Mouse (Mus musculus): ENCODE data around the gene Prkcb. TPM values are rescaled to one million over a fixed set of nuclear protein-coding genes. Genes with fewer than 3 reads are reported as not detected.

Gene Prkcb
- polyA plus RNA-seq, 1 experiment from 2014 or later, result 60.9 TPM

DNA sequence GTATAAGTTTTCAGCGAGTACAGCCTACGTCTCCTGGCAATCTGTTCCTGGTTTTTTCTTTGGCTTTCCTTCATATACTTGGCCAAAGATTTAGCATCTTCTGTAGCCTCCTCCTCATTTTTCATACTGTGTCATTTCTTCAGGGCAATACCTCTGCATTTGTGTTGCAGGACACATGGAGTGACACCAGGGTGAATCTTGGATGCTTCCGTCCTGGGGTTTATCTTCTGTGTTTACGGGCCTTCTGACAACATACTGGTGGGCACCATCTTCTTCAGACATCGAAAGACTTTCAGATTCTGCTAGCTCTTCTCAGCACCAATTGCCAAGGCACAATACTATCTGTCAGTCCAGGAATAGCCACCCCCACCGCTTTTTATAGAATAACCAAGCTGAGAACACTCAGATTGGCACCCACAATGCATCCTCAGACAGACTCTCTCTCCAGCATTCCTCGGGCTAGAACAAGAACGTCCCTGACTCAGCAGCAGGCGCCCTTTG, 39.2 kb upstream of the Prkcb start:
- 89% methylated on average over 9 of the region's 9 CpGs for WGBS

DNA sequence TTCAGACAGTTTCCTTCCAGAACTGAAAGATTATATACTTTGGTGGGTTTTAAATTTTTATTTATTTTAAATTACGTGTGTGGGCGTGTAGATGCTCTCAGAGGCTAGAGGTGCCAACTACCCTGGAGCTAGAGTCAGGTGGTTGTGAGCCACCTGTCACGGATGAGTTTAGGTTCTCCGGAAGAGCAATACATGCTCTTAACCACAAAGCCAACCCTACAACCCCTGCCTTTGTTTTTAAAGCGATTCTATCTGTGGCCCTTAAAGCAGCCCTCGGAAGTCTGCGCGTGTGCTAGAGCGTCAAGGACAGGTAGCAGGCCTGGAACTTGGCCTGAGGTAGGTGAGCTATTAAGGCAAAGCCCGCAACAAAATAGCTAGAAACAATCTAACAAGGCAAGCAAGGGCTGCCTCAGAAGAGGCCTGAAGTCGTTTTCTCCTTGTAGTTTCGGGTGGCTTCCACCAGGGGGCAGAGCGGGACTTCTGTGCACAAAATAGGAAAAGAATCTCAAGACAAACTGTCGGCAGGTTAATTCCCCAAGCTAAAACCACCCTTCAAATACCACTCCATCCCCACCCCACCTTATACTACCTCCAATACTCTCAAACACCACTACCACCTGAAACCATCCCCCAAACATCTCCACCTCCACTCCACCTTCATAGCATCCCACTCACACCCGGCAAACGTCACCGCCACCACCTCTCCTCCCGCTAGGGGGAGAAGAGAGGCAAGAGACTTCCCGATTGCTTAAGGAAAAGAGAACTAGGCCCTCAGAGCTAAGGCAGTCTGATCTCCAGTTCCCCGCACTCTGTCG, 37.1 kb upstream of the Prkcb start:
- 28% methylated on average over 21 of the region's 21 CpGs for WGBS
- Histone ChIP-seq H3K9me3 (ENCODE audit: control insufficient read depth, low read length) (no peaks in the 10 kb centered on the region), H3K36me3 (ENCODE audit: control insufficient read depth, insufficient read depth) (no peaks in the 10 kb centered on the region), H3K9ac (replicated peaks; ENCODE audit: low read depth, low read length) (no peak overlapping the region), H3K4me3 (replicated peaks; ENCODE audit: low read length) (no peak overlapping the region), H3K27me3 (replicated peaks; ENCODE audit: control insufficient read depth, insufficient read depth, low read length) (no peaks in the 10 kb centered on the region), H3K4me1 (replicated peaks; ENCODE audit: control insufficient read depth, insufficient read depth, low read length) (0 out of 2 replicates have a peak, but pooled peaks cover 2% of the 10 kb centered on the region), H3K27ac (ENCODE audit: low read length) (no peak overlapping the region), H3K4me2 (ENCODE audit: low read length) (peak overlapping the region; percentile 42)
- peak; percentile 63; the same call in 1 of the 2 replicates for ATAC-seq

More for the DNA sequence above, 39.2 kb upstream of the Prkcb start:
- H3K36me3 ChIP-seq (ENCODE audit: control insufficient read depth, insufficient read depth), result no peaks in the 10 kb centered on the region
- no peaks in the 10 kb centered on the region for H3K9me3 ChIP-seq (ENCODE audit: control insufficient read depth, low read length)
- H3K27ac ChIP-seq (ENCODE audit: low read length), result no peak overlapping the region
- no peak for ATAC-seq
- H3K4me1 ChIP-seq (replicated peaks; ENCODE audit: control insufficient read depth, insufficient read depth, low read length), result peaks cover 3% of the 10 kb centered on the region
- H3K4me3 ChIP-seq (replicated peaks; ENCODE audit: low read length), result no peak overlapping the region
- H3K27me3 ChIP-seq (replicated peaks; ENCODE audit: control insufficient read depth, insufficient read depth, low read length), result no peaks in the 10 kb centered on the region
- no peak overlapping the region for H3K9ac ChIP-seq (replicated peaks; ENCODE audit: low read depth, low read length)
- H3K4me2 ChIP-seq (ENCODE audit: low read length), result no peak overlapping the region

DNA sequence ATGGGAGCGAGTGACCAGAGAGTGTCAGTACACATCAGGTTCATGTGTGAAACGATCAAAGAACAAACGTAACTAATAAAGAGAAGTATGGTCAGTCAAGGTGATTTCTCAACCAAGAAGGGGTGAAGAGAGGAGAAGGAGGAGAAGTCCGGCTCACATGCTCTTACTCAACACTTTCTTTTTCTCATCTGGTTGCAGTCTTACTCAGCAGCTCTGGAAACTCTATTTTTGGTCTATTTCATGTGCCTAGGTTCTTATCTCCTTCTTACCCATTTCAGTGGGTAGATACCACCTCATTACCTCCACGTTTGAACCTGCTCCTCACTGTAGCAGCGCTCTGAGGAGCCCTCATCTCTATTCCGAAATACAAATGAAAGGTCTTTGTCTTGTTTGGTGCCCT, 31.8 kb upstream of the Prkcb start:
- Histone ChIP-seq H3K9me3 (ENCODE audit: control insufficient read depth, low read length) (no peaks in the 10 kb centered on the region), H3K4me2 (ENCODE audit: low read length) (no peak overlapping the region), H3K27ac (ENCODE audit: low read length) (no peak overlapping the region), H3K9ac (replicated peaks; ENCODE audit: low read depth, low read length) (no peak overlapping the region), H3K4me3 (replicated peaks; ENCODE audit: low read length) (no peak overlapping the region), H3K4me1 (replicated peaks; ENCODE audit: control insufficient read depth, insufficient read depth, low read length) (0 out of 2 replicates have a peak, but pooled peaks cover under 1% of the 10 kb centered on the region), H3K36me3 (ENCODE audit: control insufficient read depth, insufficient read depth) (no peaks in the 10 kb centered on the region), H3K27me3 (replicated peaks; ENCODE audit: control insufficient read depth, insufficient read depth, low read length) (no peaks in the 10 kb centered on the region)
- no peak for ATAC-seq
- 83% methylated on average over 7 of the region's 7 CpGs for WGBS

DNA sequence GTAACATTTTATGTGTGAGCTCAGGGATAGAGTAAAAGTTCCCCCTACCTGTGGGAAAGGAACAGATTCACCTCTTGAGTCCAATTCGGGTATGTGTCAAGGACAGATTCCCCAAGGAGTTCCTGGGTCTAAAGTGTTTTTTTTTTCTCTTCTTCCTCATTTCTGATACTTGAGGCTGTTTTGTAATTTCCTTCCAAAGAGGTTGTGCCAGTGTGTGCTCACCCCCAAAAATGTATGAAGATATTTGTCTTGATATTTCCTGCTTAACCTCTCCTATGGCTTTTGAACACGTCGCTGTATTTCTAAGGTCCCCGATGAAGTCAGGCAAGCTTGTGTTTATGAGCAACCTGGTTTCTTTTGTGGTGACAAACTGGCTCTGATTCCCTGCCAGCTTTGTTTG, 30.0 kb upstream of the Prkcb start:
- WGBS, result 84% methylated on average over 4 of the region's 4 CpGs
- H3K4me2 ChIP-seq (ENCODE audit: low read length), result no peak overlapping the region

DNA sequence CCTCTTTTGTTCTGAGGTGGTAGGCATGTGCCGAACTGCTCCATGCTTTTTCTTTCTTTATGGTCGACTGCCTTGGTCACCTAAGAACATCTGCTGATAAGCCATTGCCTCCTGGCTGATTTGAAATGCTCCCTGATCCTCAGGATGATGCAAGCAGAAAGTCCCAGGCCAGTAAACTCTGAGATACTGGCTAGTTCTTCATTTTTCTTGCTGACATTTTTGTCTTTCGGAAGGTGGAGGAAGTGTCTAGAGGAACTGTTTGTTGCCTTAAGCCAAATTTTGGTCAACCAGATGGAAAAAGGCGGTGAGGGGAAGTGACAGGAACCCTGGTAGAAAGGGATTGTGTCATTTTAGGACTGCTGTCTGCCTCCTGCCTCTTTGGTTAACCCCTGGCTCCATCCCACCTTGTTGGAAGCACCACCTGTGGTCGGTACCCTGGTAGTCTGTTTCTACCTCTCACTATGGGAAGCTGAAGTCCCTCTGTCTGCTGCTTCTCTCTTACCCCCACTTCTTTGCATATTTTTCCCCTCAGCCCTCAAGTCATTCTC, 28.4 kb upstream of the Prkcb start:
- Histone ChIP-seq H3K4me3 (replicated peaks; ENCODE audit: low read length) (no peak overlapping the region), H3K4me2 (ENCODE audit: low read length) (no peak overlapping the region), H3K9me3 (ENCODE audit: control insufficient read depth, low read length) (no peaks in the 10 kb centered on the region), H3K36me3 (ENCODE audit: control insufficient read depth, insufficient read depth) (no peaks in the 10 kb centered on the region), H3K4me1 (replicated peaks; ENCODE audit: control insufficient read depth, insufficient read depth, low read length) (no peaks in the 10 kb centered on the region), H3K27ac (ENCODE audit: low read length) (no peak overlapping the region), H3K27me3 (replicated peaks; ENCODE audit: control insufficient read depth, insufficient read depth, low read length) (no peaks in the 10 kb centered on the region), H3K9ac (replicated peaks; ENCODE audit: low read depth, low read length) (no peak overlapping the region)
- no peak for ATAC-seq
- 86% methylated on average over 5 of the region's 5 CpGs for WGBS

More for the DNA sequence above, 30.0 kb upstream of the Prkcb start:
- no peaks in the 10 kb centered on the region for H3K36me3 ChIP-seq (ENCODE audit: control insufficient read depth, insufficient read depth)
- no peak overlapping the region for H3K4me3 ChIP-seq (replicated peaks; ENCODE audit: low read length)
- no peaks in the 10 kb centered on the region for H3K4me1 ChIP-seq (replicated peaks; ENCODE audit: control insufficient read depth, insufficient read depth, low read length)
- no peak for ATAC-seq
- H3K27me3 ChIP-seq (replicated peaks; ENCODE audit: control insufficient read depth, insufficient read depth, low read length), result no peaks in the 10 kb centered on the region
- H3K9ac ChIP-seq (replicated peaks; ENCODE audit: low read depth, low read length), result no peak overlapping the region
- no peak overlapping the region for H3K27ac ChIP-seq (ENCODE audit: low read length)
- H3K9me3 ChIP-seq (ENCODE audit: control insufficient read depth, low read length), result no peaks in the 10 kb centered on the region

DNA sequence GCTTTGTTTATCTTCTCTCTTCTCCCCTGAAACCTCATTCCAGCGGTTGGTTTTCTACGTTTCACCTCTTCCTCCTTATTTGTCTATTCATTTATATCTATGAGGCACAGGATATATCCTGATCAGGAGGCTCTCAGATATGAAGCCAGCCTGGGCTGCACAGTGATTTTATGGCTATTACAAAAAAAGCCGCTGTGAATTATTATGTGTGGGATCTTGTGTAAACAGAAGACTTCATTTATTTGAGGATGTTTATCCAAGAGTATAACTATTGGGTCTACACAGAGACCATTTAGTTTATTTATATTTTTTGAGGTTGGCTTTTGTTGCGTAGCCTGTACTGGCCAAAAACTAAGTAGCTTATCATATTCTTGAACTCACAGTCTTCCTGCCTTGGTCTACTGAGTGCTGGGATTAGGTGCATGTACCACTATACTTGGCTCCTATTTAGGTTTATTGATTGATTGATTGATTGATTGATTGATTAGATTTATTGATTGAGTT, 19.5 kb upstream of the Prkcb start:
- no peaks in the 10 kb centered on the region for H3K36me3 ChIP-seq (ENCODE audit: control insufficient read depth, insufficient read depth)
- no peak for ATAC-seq
- WGBS, result 89% methylated on average over 4 of the region's 4 CpGs
- H3K9ac ChIP-seq (replicated peaks; ENCODE audit: low read depth, low read length), result no peak overlapping the region
- no peaks in the 10 kb centered on the region for H3K9me3 ChIP-seq (ENCODE audit: control insufficient read depth, low read length)
- no peak overlapping the region for H3K27ac ChIP-seq (ENCODE audit: low read length)
- no peaks in the 10 kb centered on the region for H3K4me1 ChIP-seq (replicated peaks; ENCODE audit: control insufficient read depth, insufficient read depth, low read length)
- no peaks in the 10 kb centered on the region for H3K27me3 ChIP-seq (replicated peaks; ENCODE audit: control insufficient read depth, insufficient read depth, low read length)
- no peak overlapping the region for H3K4me2 ChIP-seq (ENCODE audit: low read length)
- H3K4me3 ChIP-seq (replicated peaks; ENCODE audit: low read length), result no peak overlapping the region

DNA sequence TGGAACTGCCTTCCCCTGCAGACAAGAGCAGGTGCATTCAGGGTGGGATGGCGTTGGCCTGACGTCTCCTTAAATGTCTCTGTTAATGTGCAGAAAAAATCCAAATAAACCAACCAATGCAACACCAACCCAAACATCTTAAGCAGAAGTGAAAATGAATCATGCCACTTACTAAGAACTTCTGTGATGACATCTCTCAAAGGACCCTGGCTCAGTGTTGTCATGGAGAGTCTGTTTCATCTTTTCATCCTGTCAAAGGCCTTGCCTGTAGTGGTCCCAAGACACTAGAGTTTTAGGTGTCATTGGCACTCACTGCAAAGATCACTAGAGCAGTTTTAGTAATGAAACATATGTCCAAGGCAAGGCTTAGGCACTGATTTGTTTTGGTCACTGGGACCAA, 16.2 kb upstream of the Prkcb start:
- no peak overlapping the region for H3K9ac ChIP-seq (replicated peaks; ENCODE audit: low read depth, low read length)
- H3K27ac ChIP-seq (ENCODE audit: low read length), result no peak overlapping the region
- H3K9me3 ChIP-seq (ENCODE audit: control insufficient read depth, low read length), result no peaks in the 10 kb centered on the region
- 84% methylated on average over 2 of the region's 2 CpGs for WGBS
- no peaks in the 10 kb centered on the region for H3K36me3 ChIP-seq (ENCODE audit: control insufficient read depth, insufficient read depth)
- ATAC-seq, result no peak
- H3K27me3 ChIP-seq (replicated peaks; ENCODE audit: control insufficient read depth, insufficient read depth, low read length), result no peaks in the 10 kb centered on the region
- no peak overlapping the region for H3K4me2 ChIP-seq (ENCODE audit: low read length)
- no peak overlapping the region for H3K4me3 ChIP-seq (replicated peaks; ENCODE audit: low read length)
- no peaks in the 10 kb centered on the region for H3K4me1 ChIP-seq (replicated peaks; ENCODE audit: control insufficient read depth, insufficient read depth, low read length)

DNA sequence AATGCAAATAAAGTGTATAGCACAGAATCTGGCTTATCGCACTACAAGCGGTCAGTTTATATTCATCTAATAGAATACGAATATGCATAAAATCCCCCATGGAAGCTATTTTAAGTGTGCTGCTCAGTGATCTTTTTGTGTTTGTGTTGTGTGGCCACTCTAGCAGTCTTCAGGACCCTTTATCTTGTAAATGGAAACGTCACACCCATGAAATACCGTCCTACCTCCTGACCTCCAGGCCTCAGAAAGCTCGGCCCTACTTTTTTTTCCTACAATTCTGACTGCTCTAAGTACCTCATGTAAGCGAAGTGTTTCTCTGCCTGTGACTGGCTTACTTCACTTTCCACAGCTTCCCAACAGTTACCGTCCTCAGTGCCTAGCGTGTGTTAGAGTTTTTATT, 9.0 kb upstream of the Prkcb start:
- Histone ChIP-seq H3K9me3 (ENCODE audit: control insufficient read depth, low read length) (no peaks in the 10 kb centered on the region), H3K9ac (replicated peaks; ENCODE audit: low read depth, low read length) (no peak overlapping the region), H3K36me3 (ENCODE audit: control insufficient read depth, insufficient read depth) (no peaks in the 10 kb centered on the region), H3K27me3 (replicated peaks; ENCODE audit: control insufficient read depth, insufficient read depth, low read length) (no peaks in the 10 kb centered on the region), H3K27ac (ENCODE audit: low read length) (no peak overlapping the region), H3K4me3 (replicated peaks; ENCODE audit: low read length) (no peak overlapping the region), H3K4me2 (ENCODE audit: low read length) (no peak overlapping the region), H3K4me1 (replicated peaks; ENCODE audit: control insufficient read depth, insufficient read depth, low read length) (no peaks in the 10 kb centered on the region)
- ATAC-seq, result no peak
- WGBS, result 88% methylated on average over 9 of the region's 9 CpGs

DNA sequence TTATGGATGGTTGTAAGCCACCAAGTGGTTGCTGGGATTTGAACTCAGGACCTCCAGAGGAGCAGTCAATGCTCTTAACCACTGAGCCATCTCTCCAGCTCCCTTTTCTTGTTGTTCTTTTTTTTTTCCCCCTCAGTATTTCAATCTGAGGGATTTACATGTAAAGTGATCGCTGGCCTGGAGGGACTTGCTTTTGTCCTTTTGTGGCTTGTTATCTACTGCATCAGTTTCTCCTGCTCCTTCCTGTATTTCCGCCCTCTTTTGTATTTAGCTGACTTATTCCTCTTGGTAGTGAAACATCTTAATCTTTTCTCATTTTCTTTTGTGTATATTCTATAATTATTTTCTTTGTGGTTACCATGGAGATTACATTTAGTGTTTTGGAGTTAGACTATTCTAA, 8.2 kb upstream of the Prkcb start:
- 75% methylated on average over 2 of the region's 2 CpGs for WGBS
- Histone ChIP-seq H3K9me3 (ENCODE audit: control insufficient read depth, low read length) (no peaks in the 10 kb centered on the region), H3K4me2 (ENCODE audit: low read length) (no peak overlapping the region), H3K36me3 (ENCODE audit: control insufficient read depth, insufficient read depth) (no peaks in the 10 kb centered on the region), H3K27ac (ENCODE audit: low read length) (no peak overlapping the region), H3K27me3 (replicated peaks; ENCODE audit: control insufficient read depth, insufficient read depth, low read length) (no peaks in the 10 kb centered on the region), H3K9ac (replicated peaks; ENCODE audit: low read depth, low read length) (no peak overlapping the region), H3K4me3 (replicated peaks; ENCODE audit: low read length) (no peak overlapping the region), H3K4me1 (replicated peaks; ENCODE audit: control insufficient read depth, insufficient read depth, low read length) (no peaks in the 10 kb centered on the region)
- no peak for ATAC-seq

Measured in forebrain, embryonic 16.5 days (tissue).